Mouse (Mus musculus) embryonic facial prominence, embryonic 14.5 days (tissue): Measurements from ENCODE around the gene Ppp1r16b. TPM values are rescaled to one million over a fixed set of nuclear protein-coding genes. Genes with fewer than 3 reads are reported as not detected.

Experiments used
- ATAC-seq: fragments of 200-750 bp; cut with Nextera tagmentation; 2 replicates; pipeline ENCODE4 v1.8.0; 2017; ENCODE audit warnings: low read depth, moderate number of reproducible peaks, moderate TSS enrichment
- DNase-seq: peaks from one replicate; pipeline ENCODE4 v3.0.0-alpha.2; 2015; ENCODE audit warnings: low spot score
- H3K27ac ChIP-seq: fragments of 300-500 bp; sonication (generic); replicated peaks from 2 replicates; pipeline ENCODE4 v1.5.1; 2014; ENCODE audit warnings: low read depth, mild to moderate bottlenecking, low read length, moderate library complexity
- H3K27me3 ChIP-seq: fragments of 300-500 bp; sonication (generic); replicated peaks from 2 replicates; pipeline ENCODE4 v1.6.1; 2014; ENCODE audit warnings: low read length; ENCODE audit not compliant: control insufficient read depth, insufficient read depth
- H3K36me3 ChIP-seq: fragments of 300-500 bp; sonication (generic); 2 replicates; pipeline ENCODE4 v1.6.1; 2014; ENCODE audit warnings: low read length, mixed read lengths; ENCODE audit not compliant: control insufficient read depth, insufficient read depth
- H3K4me1 ChIP-seq: fragments of 300-500 bp; sonication (generic); 2 replicates; pipeline ENCODE4 v1.6.1; 2014; ENCODE audit warnings: antibody characterized with exemption, low read length; ENCODE audit not compliant: control insufficient read depth, insufficient read depth
- H3K4me2 ChIP-seq: fragments of 300-500 bp; sonication (generic); 2 replicates; pipeline ENCODE4 v1.6.1; 2014; ENCODE audit warnings: low read depth, mild to moderate bottlenecking, low read length, moderate library complexity, mixed read lengths
- H3K4me3 ChIP-seq: fragments of 300-500 bp; sonication (generic); 2 replicates; pipeline ENCODE4 v1.5.1; 2014; ENCODE audit warnings: low read depth, mild to moderate bottlenecking, low read length
- H3K9ac ChIP-seq: fragments of 300-500 bp; sonication (generic); 2 replicates; pipeline ENCODE4 v1.6.1; 2014; ENCODE audit warnings: low read depth, mild to moderate bottlenecking, low read length, moderate library complexity, mixed read lengths
- H3K9me3 ChIP-seq: fragments of 300-500 bp; sonication (generic); 2 replicates; pipeline ENCODE4 v1.6.1; 2016; ENCODE audit warnings: low read length; ENCODE audit not compliant: control insufficient read depth
- WGBS: fragments of 180-500 bp; shearing (Covaris S2); extraction: QIAGEN DNeasy Blood & Tissue Kit; methylation state at CpG from one replicate; pipeline ENCODE4 v1.1.7; 2014; 5-methylcytosine and 5-hydroxymethylcytosine counted together
- polyA plus RNA-seq: library from polyadenylated mRNA; unstranded; fragments of >200 nt; fragmentation: Nextera tagmentation; extraction: Ambion mirVana; gene quantifications from 2 replicates; pipeline ENCODE4 v1.2.1, GENCODE M21; 2014

The Ppp1r16b gene
- polyA plus RNA-seq, 1 experiment from 2014 or later = 4.3 TPM

GRCm38 (mm10) chr2:158659346-158659745 lies 5.9 kb upstream of the Ppp1r16b start:
- H3K4me2 ChIP-seq = no peak overlapping the region
- DNase-seq (no peak), ATAC-seq (no peak)
- H3K27me3 ChIP-seq = no peaks in the 10 kb centered on the region
- H3K9ac ChIP-seq = no peak overlapping the region
- 69% methylated on average over 3 of the region's 3 CpGs for WGBS
- no peak overlapping the region for H3K4me3 ChIP-seq
- peak overlapping the region; percentile 40; the same call in 1 of the 2 replicates for H3K27ac ChIP-seq
- no peaks in the 10 kb centered on the region; the same call in 1 of the 2 replicates for H3K4me1 ChIP-seq
- no peaks in the 10 kb centered on the region for H3K9me3 ChIP-seq
- H3K36me3 ChIP-seq = no peaks in the 10 kb centered on the region

GRCm38 (mm10) chr2:158666071-158666800 lies 1.0 kb downstream of the Ppp1r16b start:
- peak overlapping the region; percentile 93; the same call in 1 of the 2 replicates for H3K4me2 ChIP-seq
- H3K36me3 ChIP-seq = no peaks in the 10 kb centered on the region
- no peak overlapping the region for H3K4me3 ChIP-seq
- DNase-seq = no peak
- WGBS = 41% methylated on average over 13 of the region's 13 CpGs
- H3K9ac ChIP-seq = no peak overlapping the region
- H3K4me1 ChIP-seq = peaks cover 16% of the 10 kb centered on the region
- H3K27ac ChIP-seq = no peak overlapping the region
- peaks cover 49% of the 10 kb centered on the region for H3K27me3 ChIP-seq
- ATAC-seq = no peak
- no peaks in the 10 kb centered on the region for H3K9me3 ChIP-seq

- DNase-seq (peak; percentile 70), ATAC-seq (peak; percentile 83)
- Histone ChIP-seq H3K4me2 (peak overlapping the region; percentile 93), H3K9me3 (no peaks in the 10 kb centered on the region), H3K4me3 (peak overlapping the region; percentile 47), H3K27ac (no peak overlapping the region), H3K27me3 (peaks cover 49% of the 10 kb centered on the region), H3K4me1 (peaks cover 16% of the 10 kb centered on the region), H3K36me3 (no peaks in the 10 kb centered on the region), H3K9ac (peak overlapping the region; percentile 57)
- under 1% methylated on average over 44 of the region's 47 CpGs for WGBS
Measured at GRCm38 (mm10) chr2:158667022-158667670, 1.9 kb downstream of the Ppp1r16b start.

- DNase-seq (no peak), ATAC-seq (peak; percentile 23; the same call in 1 of the 2 replicates)
- Histone ChIP-seq H3K27me3 (peaks cover 49% of the 10 kb centered on the region), H3K4me2 (peak overlapping the region; percentile 93), H3K36me3 (no peaks in the 10 kb centered on the region), H3K4me3 (peak overlapping the region; percentile 47), H3K9me3 (no peaks in the 10 kb centered on the region), H3K9ac (peak overlapping the region; percentile 57), H3K4me1 (peaks cover 18% of the 10 kb centered on the region), H3K27ac (no peak overlapping the region)
- 2% methylated on average over 35 of the region's 54 CpGs for WGBS
Measured at GRCm38 (mm10) chr2:158667671-158668432, 2.7 kb downstream of the Ppp1r16b start.

GRCm38 (mm10) chr2:158668433-158669010 lies 3.3 kb downstream of the Ppp1r16b start:
- WGBS = 13% methylated on average over 20 of the region's 23 CpGs

GRCm38 (mm10) chr2:158669199-158670195 lies 4.3 kb downstream of the Ppp1r16b start:
- no peak overlapping the region for H3K4me3 ChIP-seq
- H3K4me1 ChIP-seq = peaks cover 21% of the 10 kb centered on the region
- ATAC-seq = no peak

More at GRCm38 (mm10) chr2:158668433-158669010, 3.3 kb downstream of the Ppp1r16b start:
- no peaks in the 10 kb centered on the region for H3K9me3 ChIP-seq
- H3K9ac ChIP-seq = peak overlapping the region; percentile 57
- no peak overlapping the region for H3K27ac ChIP-seq
- DNase-seq = no peak
- H3K27me3 ChIP-seq = peaks cover 49% of the 10 kb centered on the region
- no peak for ATAC-seq
- peak overlapping the region; percentile 93 for H3K4me2 ChIP-seq
- H3K4me3 ChIP-seq = peak overlapping the region; percentile 47
- no peaks in the 10 kb centered on the region for H3K36me3 ChIP-seq
- H3K4me1 ChIP-seq = peaks cover 21% of the 10 kb centered on the region

GRCm38 (mm10) chr2:158670571-158670970 lies 5.4 kb downstream of the Ppp1r16b start:
- H3K9ac ChIP-seq = no peak overlapping the region
- H3K4me3 ChIP-seq = no peak overlapping the region
- no peak for DNase-seq
- no peak for ATAC-seq
- H3K27me3 ChIP-seq = peaks cover 44% of the 10 kb centered on the region
- no peak overlapping the region for H3K4me2 ChIP-seq
- H3K27ac ChIP-seq = no peak overlapping the region
- no peaks in the 10 kb centered on the region for H3K36me3 ChIP-seq
- H3K4me1 ChIP-seq = peaks cover 21% of the 10 kb centered on the region
- H3K9me3 ChIP-seq = no peaks in the 10 kb centered on the region
- WGBS = 29% methylated on average over 10 of the region's 10 CpGs

More at GRCm38 (mm10) chr2:158669199-158670195, 4.3 kb downstream of the Ppp1r16b start:
- Histone ChIP-seq H3K9ac (no peak overlapping the region), H3K27ac (no peak overlapping the region), H3K4me2 (no peak overlapping the region), H3K36me3 (no peaks in the 10 kb centered on the region), H3K9me3 (no peaks in the 10 kb centered on the region), H3K27me3 (peaks cover 49% of the 10 kb centered on the region)
- 57% methylated on average over 13 of the region's 13 CpGs for WGBS
- no peak for DNase-seq
